Comparison of ENCODE assay signal across 1 mouse cellular context in the genomic region with DNA sequence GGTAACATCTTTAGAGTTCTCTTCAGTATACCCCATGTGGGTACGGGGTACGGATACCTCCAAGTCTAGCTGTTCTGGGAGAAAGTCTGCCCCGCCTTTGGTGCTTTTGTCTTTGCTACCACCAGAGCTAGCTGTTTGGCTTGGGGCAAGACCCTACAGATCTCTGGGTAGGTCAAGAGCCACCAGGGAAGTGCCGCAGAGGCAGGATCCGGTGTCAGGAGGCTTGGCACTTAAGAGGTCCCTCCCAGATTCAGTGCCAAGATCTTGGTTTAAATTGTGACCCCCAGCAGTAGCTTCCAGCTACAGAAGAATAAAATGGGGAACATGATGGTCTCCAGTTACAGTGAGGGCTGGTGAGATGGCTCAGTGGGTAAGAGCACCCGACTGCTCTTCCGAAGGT.
TF ChIP-seq lines count a peak whose summit lies in the region.

No protein-coding gene starts in this region.

TF ChIP-seq in MEL, 35 proteins besides CTCF, POLR2A, EP300 and RAD21:
- TF ChIP-seq USF2 (IDR thresholded peaks at IDR 0.05; ENCODE audit: borderline replicate concordance in 1 of 2, insufficient read depth in 1 of 2, low read depth in 1 of 2, low read length in 2 of 2), result no peak
